Mouse (Mus musculus): ENCODE data around the gene Atp1a2. TPM values are rescaled to one million over a fixed set of nuclear protein-coding genes. Genes with fewer than 3 reads are reported as not detected.
"Not testable (repeated sequence)": the region's sequence is repeated elsewhere in the genome, so short reads cannot be mapped to it uniquely, and the experiment has no call there.

Gene Atp1a2
- total RNA-seq, 2 experiments from 2014 or later, result 303 to 400 TPM

DNA sequence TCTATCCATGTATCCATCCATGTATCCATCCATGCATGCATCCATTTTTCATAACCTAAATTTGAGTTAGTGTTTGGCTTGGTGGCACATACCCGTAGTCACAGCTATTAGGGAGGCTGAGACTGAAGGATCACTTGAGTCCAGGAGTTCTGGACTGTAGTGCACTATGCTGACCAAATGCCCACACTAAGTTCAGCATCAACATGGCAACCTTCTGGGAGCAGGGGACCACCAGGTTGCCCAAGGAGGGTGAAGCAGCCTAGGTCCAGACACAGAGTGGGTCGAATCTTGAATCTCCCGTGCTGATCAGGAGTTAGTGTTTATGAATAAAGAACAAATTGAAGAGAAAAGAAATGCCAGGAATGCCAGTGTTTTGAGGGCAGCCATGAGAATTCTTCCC is 26.7 kb downstream of the Atp1a2 start:
- DNase-seq, result peak; percentile 5

DNA sequence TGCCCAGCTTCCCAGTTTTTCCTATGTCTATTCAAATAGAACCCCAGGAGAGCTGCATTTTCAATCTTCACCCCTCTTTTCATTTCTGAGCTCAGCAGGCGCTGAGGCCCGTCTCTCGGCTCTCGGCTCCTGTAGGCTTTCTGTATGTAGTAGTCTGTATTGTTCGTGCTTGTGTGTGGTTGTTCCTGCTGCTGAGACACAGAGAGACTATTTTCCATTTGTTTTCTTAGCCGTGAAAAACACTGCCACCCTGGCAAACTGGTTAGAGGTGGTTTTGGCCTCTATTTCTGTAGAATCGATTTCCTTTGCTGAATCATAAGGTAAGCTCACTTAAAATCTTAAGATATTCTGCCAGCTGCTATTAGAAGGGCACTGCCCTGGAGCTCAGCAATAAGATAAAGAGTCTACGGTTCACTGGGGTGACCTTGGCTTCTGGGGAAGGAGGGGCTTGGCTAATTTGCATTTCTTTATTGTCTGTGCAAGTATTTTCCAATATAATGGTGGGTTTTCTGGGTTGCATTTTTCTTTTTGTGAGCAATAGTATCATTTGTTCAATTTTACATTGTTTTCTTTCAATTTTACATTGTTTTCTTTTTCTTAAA is 36.3 kb downstream of the Atp1a2 start, which contains the start of gene Igsf8:
Igsf8 (plus strand) TSS at position 165 of the 602 bp plus-strand sequence.
- no peak for DNase-seq

DNA sequence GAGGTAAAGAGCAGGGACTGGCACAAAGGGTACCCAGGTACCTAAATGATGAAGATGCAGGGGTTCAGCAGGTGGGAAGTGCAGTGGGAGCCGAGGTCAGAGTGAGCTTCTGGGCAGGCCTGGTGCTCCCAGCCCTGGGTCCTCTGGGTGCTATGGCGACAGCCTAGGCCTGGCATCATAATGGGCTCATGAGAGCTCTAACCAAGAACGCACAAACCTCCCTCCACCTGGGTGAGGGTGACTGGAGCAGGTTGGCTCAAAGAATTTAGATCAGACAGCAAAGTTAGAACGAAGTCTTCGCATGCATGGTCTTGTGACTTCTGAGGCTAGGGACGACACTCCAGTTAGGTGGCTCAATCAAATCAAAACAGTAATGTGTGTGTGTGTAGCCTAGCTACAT is 39.5 kb downstream of the Atp1a2 start, which contains the start of gene Atp1a4:
Atp1a4 (minus strand) TSS at position 101 of the 400 bp plus-strand sequence.
- no peak for DNase-seq

DNA sequence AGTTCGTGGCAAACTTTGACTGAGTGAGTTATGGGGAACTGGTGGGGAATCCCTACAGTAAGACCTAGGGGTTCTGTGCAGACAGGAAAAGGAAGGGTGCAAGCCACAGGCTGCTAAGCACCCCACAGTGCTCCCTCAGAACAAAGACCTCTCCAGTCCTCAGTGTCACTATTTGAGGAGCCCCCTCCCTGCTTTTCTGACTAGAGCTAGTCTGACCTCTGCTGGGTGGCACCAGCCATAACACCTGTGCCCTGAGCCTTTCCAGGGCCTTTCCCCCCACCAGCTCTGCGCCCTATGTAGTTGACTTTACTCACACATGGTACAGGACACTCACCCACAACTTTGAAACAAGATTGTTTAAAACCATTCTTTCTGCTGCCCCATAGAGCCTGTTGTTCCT is 50.2 kb downstream of the Atp1a2 start:
- peak; percentile 28 for DNase-seq

DNA sequence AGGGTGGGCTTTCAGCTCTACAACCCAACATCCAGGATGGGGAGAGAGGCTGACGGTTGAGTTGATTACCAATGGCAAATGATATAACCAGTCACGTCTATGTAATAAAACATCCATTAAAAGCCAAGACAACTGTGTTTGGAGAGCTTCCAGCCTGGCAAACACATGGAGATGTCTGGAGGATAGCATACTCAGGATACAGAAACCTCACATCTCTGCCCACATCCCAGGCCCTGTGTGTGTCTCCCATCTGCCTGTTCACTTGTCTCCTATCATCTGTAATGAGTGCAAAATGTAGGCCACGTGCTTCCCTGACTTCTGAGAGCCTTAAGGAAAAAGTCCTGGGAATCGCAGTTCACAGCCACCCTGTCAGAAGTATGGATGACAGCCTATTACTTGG is 50.6 kb downstream of the Atp1a2 start:
- no peak for DNase-seq

DNA sequence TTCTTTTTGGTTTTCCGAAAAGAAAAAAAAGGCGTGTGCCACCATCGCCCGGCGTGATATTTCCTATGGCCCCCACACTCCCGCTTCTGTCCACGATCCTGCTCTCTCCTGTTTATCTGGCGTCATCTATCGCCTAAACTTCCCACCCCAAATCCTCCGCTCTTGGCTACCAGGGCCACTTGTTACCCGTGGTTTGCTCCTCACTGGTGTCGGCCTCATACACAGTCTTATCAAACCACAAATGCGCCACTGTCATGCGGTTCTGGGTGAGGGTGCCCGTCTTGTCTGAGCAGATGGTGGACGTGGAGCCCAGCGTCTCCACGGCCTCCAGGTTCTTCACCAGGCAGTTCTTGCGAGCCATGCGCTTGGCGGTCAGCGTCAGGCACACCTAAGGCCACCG is 53.2 kb downstream of the Atp1a2 start:
- DNase-seq, result not testable (repeated sequence)

DNA sequence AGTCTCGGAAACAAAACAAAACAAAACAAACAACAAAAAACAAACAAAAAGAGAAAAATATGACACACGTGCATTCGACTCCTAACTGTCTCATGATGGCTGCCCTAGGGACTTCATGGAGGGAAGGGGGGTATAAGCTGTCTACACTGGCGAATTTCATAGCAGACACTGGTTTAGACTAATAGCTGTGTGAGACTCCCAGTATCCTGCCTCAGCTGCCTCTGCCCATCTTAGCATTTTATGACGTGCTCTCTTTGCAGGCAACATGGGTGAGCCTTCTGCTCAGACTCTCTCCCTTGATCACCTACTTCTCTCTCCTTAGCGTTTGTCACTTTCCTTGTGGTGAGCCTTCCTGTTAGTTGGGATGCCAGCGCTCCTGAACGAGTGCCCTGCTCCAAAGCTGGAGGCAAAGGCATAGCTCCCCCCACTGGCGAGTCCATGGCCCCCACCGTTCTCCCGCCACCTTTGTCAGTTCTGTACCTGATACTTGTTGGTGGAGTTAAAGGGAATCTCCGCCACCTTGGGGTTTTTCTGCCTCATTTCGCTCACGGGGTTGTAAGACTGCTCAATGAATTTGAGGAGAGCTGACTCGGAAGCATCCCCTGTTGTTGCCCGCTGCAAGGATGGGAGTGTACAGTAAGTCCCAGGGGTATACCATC is 54.2 kb downstream of the Atp1a2 start:
- DNase-seq, result peak; percentile 42

DNA sequence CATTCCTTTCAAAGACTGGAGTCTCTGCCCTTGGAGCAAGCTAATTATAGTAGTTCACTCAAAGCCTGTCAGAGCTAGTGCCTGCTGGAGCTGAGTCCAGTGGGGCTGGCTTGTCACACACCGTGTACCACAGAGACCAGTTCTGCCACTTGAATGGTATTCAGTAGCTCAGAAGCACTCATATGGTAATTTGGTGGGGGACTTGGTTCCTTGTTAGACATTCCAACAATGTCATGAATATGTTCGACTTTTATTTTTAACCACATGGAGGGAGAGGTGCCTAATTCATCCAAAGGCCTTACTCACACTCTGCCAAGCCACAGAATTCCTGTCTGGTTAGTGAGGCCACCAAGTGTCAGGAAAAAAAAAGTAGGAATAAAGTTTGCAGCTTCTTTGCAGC is 55.5 kb downstream of the Atp1a2 start:
- no peak for DNase-seq

DNA sequence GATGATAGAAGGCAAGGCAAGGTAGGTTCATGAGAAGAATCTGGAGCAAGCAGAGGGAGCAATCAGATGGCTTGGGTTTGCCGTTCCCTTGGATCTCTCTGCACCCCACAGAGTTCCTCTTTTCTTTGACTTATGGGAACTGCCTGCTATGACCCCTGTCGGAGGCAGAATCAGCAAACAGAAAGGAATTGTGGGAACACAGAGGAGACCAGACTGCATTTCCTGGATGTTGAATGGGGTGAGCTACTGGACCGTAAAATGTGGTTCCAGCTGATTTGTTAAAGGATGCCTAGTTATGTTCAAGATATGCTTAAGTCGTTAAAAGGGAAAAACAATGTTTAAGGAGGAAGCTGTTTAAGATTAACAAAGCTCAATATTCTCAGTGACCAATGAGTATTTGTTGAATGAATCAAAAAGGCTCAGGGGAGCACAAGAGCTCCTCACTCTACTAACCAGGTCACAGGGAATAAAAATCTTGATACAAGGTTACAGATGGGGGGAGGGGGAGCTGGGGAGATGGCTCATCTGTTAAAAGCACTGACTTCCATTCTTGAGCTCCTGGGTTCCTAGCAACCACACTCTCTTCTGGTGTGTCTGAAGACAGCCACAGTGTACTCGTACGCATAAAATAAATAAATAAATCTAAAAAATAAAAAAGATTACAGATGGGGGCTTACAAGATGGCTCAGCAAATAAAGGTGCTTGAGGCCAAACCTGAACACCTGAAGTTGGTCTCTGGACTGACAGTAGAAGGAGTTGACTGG is 56.7 kb downstream of the Atp1a2 start:
- no peak for DNase-seq

DNA sequence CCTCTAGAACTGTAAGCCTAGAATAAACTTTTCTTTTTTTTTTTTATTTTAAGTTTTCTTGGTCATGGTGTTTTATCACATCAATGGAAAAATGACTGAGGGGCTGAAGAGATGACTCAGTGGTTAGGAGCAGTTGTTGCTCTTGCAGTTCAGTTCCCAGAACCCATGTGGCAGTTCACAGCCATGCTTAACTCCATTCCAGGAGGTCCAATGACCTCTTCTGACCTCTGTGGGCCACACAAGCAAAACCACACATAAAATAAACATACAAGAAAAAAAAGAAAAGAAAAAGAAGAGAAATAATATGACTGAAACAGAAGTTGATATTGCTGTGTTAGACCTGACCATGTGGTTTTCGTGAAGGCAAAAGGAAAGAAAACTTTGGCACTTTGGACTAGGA is 68.6 kb downstream of the Atp1a2 start:
- DNase-seq, result no peak

DNA sequence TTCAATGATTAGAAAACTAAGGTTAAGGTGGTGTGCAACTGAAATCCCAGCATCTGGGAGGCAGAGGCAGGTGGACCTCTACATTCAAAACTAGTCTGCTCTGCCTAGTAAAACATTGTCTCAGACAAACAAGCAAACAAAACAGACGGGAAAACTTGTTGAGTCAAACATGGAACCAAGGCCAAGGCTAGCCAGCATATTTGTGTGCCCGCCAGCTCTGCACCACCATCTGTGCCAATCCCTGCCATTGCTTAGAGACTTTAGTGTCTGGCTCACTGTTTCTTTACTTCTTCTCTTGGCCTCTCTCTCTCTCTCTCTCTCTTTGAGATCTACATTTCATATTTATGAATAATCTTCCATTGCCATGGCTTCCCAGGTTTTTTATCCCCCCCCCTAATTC is 69.7 kb downstream of the Atp1a2 start:
- no peak for DNase-seq

Other genes starting within 250 kb of the Atp1a2 start
- under 1 TPM in 1 of 2 experiments, not detected in 1; 0.09 TPM for gene Nhlh1, start 240.5 kb downstream of the Atp1a2 start, total RNA-seq (2021)
- 100 to 1,000 TPM; 150 to 151 TPM for gene Copa, start 215.5 kb downstream of the Atp1a2 start, total RNA-seq (2021)
- 10 to 100 TPM; 81.0 to 93.0 TPM for gene Ncstn, start 215.3 kb downstream of the Atp1a2 start, total RNA-seq (2021)
- gene Pex19, start 171.3 kb downstream of the Atp1a2 start, total RNA-seq (2021), result 100 to 1,000 TPM; 154 to 172 TPM
- gene Dcaf8, start 150.0 kb downstream of the Atp1a2 start, total RNA-seq (2021), result 100 to 1,000 TPM; 114 to 153 TPM
- 10 to 100 TPM; 65.7 to 80.4 TPM for gene Pea15a, start 91.3 kb downstream of the Atp1a2 start, total RNA-seq (2021)
- 100 to 1,000 TPM in 1 of 2 experiments, 10 to 100 TPM in 1; 63.5 to 189 TPM for gene Casq1, start 78.2 kb downstream of the Atp1a2 start, total RNA-seq (2021)
- under 1 TPM; 0.24 to 0.30 TPM for gene Atp1a4, start 39.6 kb downstream of the Atp1a2 start, total RNA-seq (2021)
- 10 to 100 TPM; 26.5 to 32.3 TPM for gene Igsf8, start 36.4 kb downstream of the Atp1a2 start, total RNA-seq (2021)
- gene Kcnj9, start 31.3 kb upstream of the Atp1a2 start, total RNA-seq (2021), result under 1 TPM in 1 of 2 experiments, not detected in 1; 0.12 TPM
- 1 to 10 TPM in 1 of 2 experiments, under 1 TPM in 1; 0.90 to 1.3 TPM for gene Kcnj10, start 43.1 kb upstream of the Atp1a2 start, total RNA-seq (2021)
- gene Pigm, start 78.5 kb upstream of the Atp1a2 start, total RNA-seq (2021), result 10 to 100 TPM; 13.6 to 13.8 TPM
- 1 to 10 TPM in 1 of 2 experiments, under 1 TPM in 1; 0.97 to 1.3 TPM for gene Slamf9, start 177.3 kb upstream of the Atp1a2 start, total RNA-seq (2021)
- 1 to 10 TPM; 2.5 to 4.8 TPM for gene Igsf9, start 183.7 kb upstream of the Atp1a2 start, total RNA-seq (2021)
- 100 to 1,000 TPM; 120 to 138 TPM for gene Tagln2, start 202.0 kb upstream of the Atp1a2 start, total RNA-seq (2021)
- 1 to 10 TPM in 1 of 2 experiments, under 1 TPM in 1; 0.96 to 2.6 TPM for gene Cfap45, start 222.7 kb upstream of the Atp1a2 start, total RNA-seq (2021)

All from adrenal gland, postnatal 10 days (tissue).